Mouse (Mus musculus) liver, embryonic 14.5 days (tissue): ENCODE results near the gene Fuca1. TPM values are rescaled to one million over a fixed set of nuclear protein-coding genes. Genes with fewer than 3 reads are reported as not detected.
A peak's percentile ranks its signal among the peaks of the same experiment; 100 is the strongest.
"Not testable (repeated sequence)": the region's sequence is repeated elsewhere in the genome, so short reads cannot be mapped to it uniquely, and the experiment has no call there.

Source experiments
- ATAC-seq: fragments of 200-750 bp; cut with Nextera tagmentation; 2 replicates; pipeline ENCODE4 v1.8.0; 2017; ENCODE audit warnings: moderate number of reproducible peaks, mild to moderate bottlenecking, moderate library complexity; ENCODE audit not compliant: insufficient read depth
- DNase-seq, 3 experiments: peaks; one replicate each; pipeline ENCODE4 v3.0.0-alpha.2; 2012 to 2013; ENCODE audit warnings: low read depth in 3 of 3, low spot score in 3 of 3
- H3K27ac ChIP-seq: fragments of 300-500 bp; sonication (generic); 2 replicates; pipeline ENCODE4 v1.5.1; 2014; ENCODE audit warnings: moderate library complexity, mild to moderate bottlenecking, control low read depth, inconsistent platforms
- H3K27me3 ChIP-seq: fragments of 300-500 bp; sonication (generic); 2 replicates; pipeline ENCODE4 v1.6.1; 2014; ENCODE audit warnings: mild to moderate bottlenecking, low read length, moderate library complexity; ENCODE audit not compliant: control insufficient read depth, insufficient read depth
- H3K36me3 ChIP-seq: fragments of 300-500 bp; sonication (generic); replicated peaks from 2 replicates; pipeline ENCODE4 v1.6.1; 2014; ENCODE audit warnings: low read depth; ENCODE audit not compliant: control insufficient read depth, insufficient read depth
- H3K4me1 ChIP-seq, 2 experiments: fragments of 200-500 bp in 1 of 2; fragments of 300-500 bp in 1 of 2; sonication (generic) in 1 of 2; replicated peaks; 2 replicates each; pipeline ENCODE4 v1.6.1; 2012 to 2014; ENCODE audit warnings: antibody characterized with exemption in 1 of 2, inconsistent platforms in 1 of 2, low read length in 1 of 2; ENCODE audit not compliant: control insufficient read depth in 2 of 2, insufficient read depth in 2 of 2
- H3K4me2 ChIP-seq: fragments of 300-500 bp; sonication (generic); 2 replicates; pipeline ENCODE4 v1.6.1; 2014; ENCODE audit warnings: low read depth, mild to moderate bottlenecking, control low read depth, moderate library complexity
- H3K4me3 ChIP-seq, 2 experiments: fragments of 200-500 bp in 1 of 2; fragments of 300-500 bp in 1 of 2; sonication (generic) in 1 of 2; 2 replicates each; pipeline ENCODE4 v1.5.1; 2012 to 2014; ENCODE audit warnings: low read depth in 2 of 2, low read length in 2 of 2, mild to moderate bottlenecking in 2 of 2, control low read depth in 1 of 2, inconsistent platforms in 1 of 2, moderate library complexity in 1 of 2; ENCODE audit not compliant: insufficient read depth in 1 of 2
- H3K9ac ChIP-seq: fragments of 300-500 bp; sonication (generic); replicated peaks from 2 replicates; pipeline ENCODE4 v1.6.1; 2014; ENCODE audit warnings: mild to moderate bottlenecking, control low read depth, moderate library complexity
- H3K9me3 ChIP-seq: fragments of 300-500 bp; sonication (generic); 2 replicates; pipeline ENCODE4 v1.6.1; 2016; ENCODE audit warnings: low read length, mixed read lengths; ENCODE audit not compliant: control insufficient read depth
- CTCF ChIP-seq: IDR thresholded peaks from 2 replicates; pipeline ENCODE4 v1.5.1; 2016; ENCODE audit warnings: antibody characterized with exemption, low read depth, control low read depth
- EP300 ChIP-seq: IDR thresholded peaks from 2 replicates; pipeline ENCODE4 v1.6.1; 2016; ENCODE audit warnings: antibody characterized with exemption, low read depth
- WGBS: fragments of 180-500 bp; shearing (Covaris S2); extraction: QIAGEN DNeasy Blood & Tissue Kit; methylation state at CpG from one replicate; pipeline ENCODE4 v1.1.7; 2014; ENCODE audit not compliant: insufficient replicate concordance; 5-methylcytosine and 5-hydroxymethylcytosine counted together
- polyA plus RNA-seq, 2 experiments: library from polyadenylated mRNA; depleted of rRNA in 1 of 2; stranded (reverse) in 1 of 2; unstranded in 1 of 2; fragments of >200 nt; fragmentation: Nextera tagmentation in 1 of 2; extraction: Ambion mirVana in 1 of 2; gene quantifications; 2 replicates each; pipeline versions ENCODE4 v1.2.1 to v1.2.3; 2012 to 2014

Fuca1 gene
- polyA plus RNA-seq, 2 experiments = 12.0 to 19.0 TPM

GRCm38 (mm10) chr4:135971805-135972555 is 51.4 kb downstream of the Fuca1 start:
- DNase-seq (no peak), ATAC-seq (peak; percentile 27)
- peak overlapping the region; percentile 86 for H3K9ac ChIP-seq
- peak overlapping the region; percentile 77 for H3K4me2 ChIP-seq
- peaks cover 9 to 13% of the 10 kb centered on the region in 2 experiments for H3K4me1 ChIP-seq
- peak overlapping the region; percentile 70 to 89 for H3K4me3 ChIP-seq
- H3K27ac ChIP-seq = peak overlapping the region; percentile 45
- no peaks in the 10 kb centered on the region for H3K9me3 ChIP-seq
- TF ChIP-seq CTCF = no peak
- TF ChIP-seq EP300 = no peak
- 2% methylated on average over 34 of the region's 35 CpGs for WGBS
- peaks cover 40% of the 10 kb centered on the region for H3K36me3 ChIP-seq
- H3K27me3 ChIP-seq = no peaks in the 10 kb centered on the region

GRCm38 (mm10) chr4:135972556-135972906 is 52.0 kb downstream of the Fuca1 start, which contains the start of gene Lypla2:
TSS of gene Lypla2 (minus strand) at chr4:135972626.
- peaks cover 40% of the 10 kb centered on the region for H3K36me3 ChIP-seq
- TF ChIP-seq CTCF = no peak
- no peak for TF ChIP-seq EP300

GRCm38 (mm10) chr4:135972911-135973811 is 52.6 kb downstream of the Fuca1 start:
- DNase-seq = no peak
- H3K27me3 ChIP-seq = no peaks in the 10 kb centered on the region
- no peak for TF ChIP-seq CTCF
- peaks cover 9 to 13% of the 10 kb centered on the region in 2 experiments for H3K4me1 ChIP-seq
- H3K9ac ChIP-seq = peak overlapping the region; percentile 86
- H3K9me3 ChIP-seq = no peaks in the 10 kb centered on the region
- ATAC-seq = no peak
- 31% methylated on average over 13 of the region's 13 CpGs for WGBS
- peaks cover 43% of the 10 kb centered on the region for H3K36me3 ChIP-seq
- peak overlapping the region; percentile 38 for H3K27ac ChIP-seq
- H3K4me3 ChIP-seq = peak overlapping the region; percentile 70 to 89
- peak overlapping the region; percentile 77 for H3K4me2 ChIP-seq

More at GRCm38 (mm10) chr4:135972556-135972906, 52.0 kb downstream of the Fuca1 start, which contains the start of gene Lypla2:
- WGBS = 2% methylated on average over 19 of the region's 19 CpGs
- Histone ChIP-seq H3K4me2 (peak within 1 kb of the TSS; percentile 77), H3K4me1 (peaks cover 9 to 13% of the 10 kb centered on the region in 2 experiments), H3K9me3 (no peaks in the 10 kb centered on the region), H3K9ac (peak within 1 kb of the TSS; percentile 86), H3K27ac (peak within 1 kb of the TSS; percentile 45), H3K27me3 (no peaks in the 10 kb centered on the region), H3K4me3 (peak within 1 kb of the TSS; percentile 70 to 89)
- peak; percentile 73 for ATAC-seq
- peak; percentile 55 to 67 (median 59) for DNase-seq

GRCm38 (mm10) chr4:135976146-135976545 is 55.6 kb downstream of the Fuca1 start:
- Histone ChIP-seq H3K9ac (no peak overlapping the region), H3K4me3 (no peak overlapping the region), H3K36me3 (peaks cover 50% of the 10 kb centered on the region), H3K27ac (no peak overlapping the region), H3K9me3 (no peaks in the 10 kb centered on the region), H3K4me1 (peaks cover 9 to 13% of the 10 kb centered on the region in 2 experiments), H3K4me2 (no peak overlapping the region), H3K27me3 (no peaks in the 10 kb centered on the region)
- TF ChIP-seq EP300 = no peak
- TF ChIP-seq CTCF = no peak
- WGBS = 89% methylated on average over 12 of the region's 12 CpGs
- DNase-seq (no peak), ATAC-seq (no peak)

- H3K9me3 ChIP-seq, H3K4me1 ChIP-seq, H3K4me2 ChIP-seq, H3K27ac ChIP-seq, ATAC-seq, H3K4me3 ChIP-seq, H3K9ac ChIP-seq, H3K27me3 ChIP-seq, DNase-seq: not testable (repeated sequence)
- WGBS = 87% methylated on average over 5 of the region's 5 CpGs
- H3K36me3 ChIP-seq = peaks cover 76% of the 10 kb centered on the region
Observed at GRCm38 (mm10) chr4:135980223-135980622, 59.7 kb downstream of the Fuca1 start.
